Mouse (Mus musculus) cortical plate, adult 2 months (tissue): ENCODE measurements around the gene Gm17657.

Source experiments
- CTCF ChIP-seq: fragments of 200-500 bp; IDR thresholded peaks from 2 replicates; pipeline ENCODE4 v1.5.1; 2011; ENCODE audit warnings: mild to moderate bottlenecking, control low read depth, low read length; ENCODE audit not compliant: insufficient read depth; ENCODE audit errors: extremely low read depth
- POLR2A ChIP-seq: fragments of 200-500 bp; IDR thresholded peaks from 2 replicates; pipeline ENCODE4 v1.6.1; 2011; ENCODE audit warnings: mild to moderate bottlenecking, low read length, control low read depth; ENCODE audit not compliant: insufficient read depth; ENCODE audit errors: extremely low read depth

DNA sequence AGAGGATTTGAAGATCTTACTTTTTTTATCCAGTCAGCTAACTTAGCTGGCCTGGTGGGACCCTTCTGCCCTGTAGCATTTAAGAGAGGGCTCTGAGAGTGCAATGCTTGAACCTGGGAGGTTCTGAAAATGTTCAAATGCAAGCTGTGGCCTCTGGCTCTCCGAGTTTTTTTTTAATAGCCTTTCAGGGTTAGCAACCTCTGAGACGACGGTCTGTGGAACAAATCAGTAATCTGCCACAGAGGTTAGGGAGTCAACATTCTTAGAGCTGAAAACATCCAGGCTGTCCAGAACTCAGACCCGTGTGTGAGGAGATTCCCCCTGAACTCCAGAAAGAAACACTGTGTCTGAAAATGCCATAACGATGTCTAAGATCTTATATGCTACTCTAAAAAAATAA is 9.0 kb upstream of the Gm17657 start:
- TF ChIP-seq POLR2A (no peak), CTCF (no peak)
